Comparison of ENCODE assay signal across 24 mouse cellular contexts in genomic region chr7:127093914-127094313, GRCm38 (mm10). TPM values are rescaled to one million over a fixed set of nuclear protein-coding genes. Genes with fewer than 3 reads are reported as not detected.
"Had no signal": no experiment of that assay in that cellular context is flagged by ENCODE, and none has a peak within 500 bp of the region (broad histone marks: within the 10 kb centered on the region; RNA-seq: fewer than 3 reads in every experiment).

No protein-coding gene starts in this region.

- H3K9me3 ChIP-seq: lung, embryonic 15.5 days; midbrain, embryonic 12.5 days; neural tube, embryonic 13.5 days; neural tube, embryonic 15.5 days had no signal

- H3K36me3 ChIP-seq: lung, embryonic 15.5 days; midbrain, embryonic 12.5 days; neural tube, embryonic 13.5 days; neural tube, embryonic 15.5 days had no signal

- H3K4me2 ChIP-seq: lung, embryonic 15.5 days; midbrain, embryonic 12.5 days; neural tube, embryonic 13.5 days; neural tube, embryonic 15.5 days had no signal

- H3K27me3 ChIP-seq: lung, embryonic 15.5 days; megakaryocyte, embryonic 14.5 days; midbrain, embryonic 12.5 days; neural tube, embryonic 13.5 days; neural tube, embryonic 15.5 days had no signal

- H3K27ac ChIP-seq: liver, embryonic 14.5 days; lung, embryonic 15.5 days; macrophage; midbrain, embryonic 12.5 days; neural tube, embryonic 13.5 days; neural tube, embryonic 15.5 days had no signal

- H3K4me3 ChIP-seq: lung, embryonic 15.5 days; megakaryocyte, embryonic 14.5 days; midbrain, embryonic 12.5 days; myocyte; neural tube, embryonic 13.5 days; neural tube, embryonic 15.5 days had no signal

- DNase-seq: liver, postnatal 0 days; lung, adult 2 months; lung, postnatal 14 days; lung, postnatal 36 days; midbrain, embryonic 14.5 days; retina, postnatal 1 day; right cerebral cortex, adult 18-20 months; right cerebral cortex, postnatal 25 days; right cerebral cortex, postnatal 4 days; spleen, adult 18-20 months; thymus, postnatal 14 days; thymus, postnatal 36 days had no signal

- H3K9ac ChIP-seq: liver, embryonic 14.5 days; liver, postnatal 0 days; lung, embryonic 15.5 days; midbrain, embryonic 12.5 days; neural tube, embryonic 13.5 days; neural tube, embryonic 15.5 days had no signal

- ATAC-seq: liver, postnatal 0 days; lung, postnatal 0 days; midbrain, embryonic 16.5 days had no signal

RNA-seq across cellular contexts. Expression of gene Zg16, which starts 6.8 kb away (rescaled TPM):
- polyA plus RNA-seq: lung, embryonic 15.5 days; macrophage; midbrain, embryonic 12.5 days; midbrain, embryonic 14.5 days; midbrain, embryonic 16.5 days; myocyte; neural tube, embryonic 11.5 days; neural tube, embryonic 13.5 days; neural tube, embryonic 15.5 days; stomach, embryonic 14.5 days had no signal

RNA-seq across cellular contexts. Expression of gene Qprt, which starts 28.1 kb away (rescaled TPM):
- polyA plus RNA-seq: macrophage had no signal

RNA-seq across cellular contexts. Expression of gene Spn, which starts 43.7 kb away (rescaled TPM):
- polyA plus RNA-seq: midbrain, embryonic 14.5 days; midbrain, embryonic 16.5 days had no signal
